Mouse (Mus musculus): Measurements from ENCODE around the gene 4930451I11Rik. TPM values are rescaled to one million over a fixed set of nuclear protein-coding genes. Genes with fewer than 3 reads are reported as not detected.

4930451I11Rik gene
- total and polyA plus RNA-seq, 3 experiments, result not detected

GRCm38 (mm10) chr7:126803181-126803580 lies 28.3 kb downstream of the 4930451I11Rik start:
- H3K27me3 ChIP-seq (replicated peaks), result no peaks in the 10 kb centered on the region
- H3K36me3 ChIP-seq (replicated peaks in 1 of 2; ENCODE audit: control insufficient read depth in 1 of 2, insufficient read depth in 1 of 2, low read length in 1 of 2), result peaks cover 0 to 4% of the 10 kb centered on the region in 2 experiments
- no peak overlapping the region for H3K4me3 ChIP-seq (replicated peaks in 1 of 3; ENCODE audit: low read depth in 2 of 3, low read length in 2 of 3, poor library complexity in 1 of 3)
- H3K9me3 ChIP-seq (replicated peaks; ENCODE audit: low read length), result no peaks in the 10 kb centered on the region
- no peak overlapping the region for H3K4me2 ChIP-seq (ENCODE audit: insufficient read depth, low read depth, poor library complexity, severe bottlenecking)
- no peak overlapping the region for H3K9ac ChIP-seq (ENCODE audit: insufficient read depth, low read depth)
- dilution Hi-C loops (cut with MboI; ENCODE audit: extremely low pct_ligation_motif_present, extremely low pct_unique_long_range_greater_than_20kb, low sequenced_read_pairs) (no loop called here), in situ Hi-C loops (cut with MboI; ENCODE audit: low pct_ligation_motif_present, low pct_unique_long_range_greater_than_20kb, low sequenced_read_pairs) (no loop called here)
- H3K27ac ChIP-seq (ENCODE audit: insufficient read depth, low read depth), result no peak overlapping the region
- DNase-seq (ENCODE audit: extremely low read depth), result no peak
- TF ChIP-seq EP300 (IDR thresholded peaks at IDR 0.05; ENCODE audit: low read length) (no peak), UBTF (IDR thresholded peaks at IDR 0.05; ENCODE audit: low read depth, low read length) (no peak), MXI1 (IDR thresholded peaks at IDR 0.05; ENCODE audit: low read depth, low read length) (no peak), NRF1 (IDR thresholded peaks at IDR 0.05; ENCODE audit: low read depth, low read length) (no peak), POLR2A (IDR thresholded peaks at IDR 0.05; ENCODE audit: low read depth, low read length) (no peak)
- peaks cover 7% of the 10 kb centered on the region for H3K79me2 ChIP-seq (replicated peaks; ENCODE audit: control insufficient read depth, extremely low read depth, insufficient read depth, poor library complexity, severe bottlenecking)
- peaks cover 0 to 16% of the 10 kb centered on the region in 2 experiments; a peak in 2 of 4 replicates for H3K4me1 ChIP-seq (ENCODE audit: control insufficient read depth in 1 of 2, insufficient read depth in 2 of 2)

GRCm38 (mm10) chr7:126802134-126802889 lies 29.1 kb downstream of the 4930451I11Rik start:
- Histone ChIP-seq H3K4me1 (ENCODE audit: control insufficient read depth in 1 of 2, insufficient read depth in 2 of 2) (peaks cover 0 to 9% of the 10 kb centered on the region in 2 experiments; a peak in 2 of 4 replicates), H3K4me3 (replicated peaks in 1 of 3; ENCODE audit: low read depth in 2 of 3, low read length in 2 of 3, poor library complexity in 1 of 3) (no peak overlapping the region), H3K27ac (ENCODE audit: insufficient read depth, low read depth) (no peak overlapping the region), H3K36me3 (replicated peaks in 1 of 2; ENCODE audit: control insufficient read depth in 1 of 2, insufficient read depth in 1 of 2, low read length in 1 of 2) (peaks cover 3 to 9% of the 10 kb centered on the region in 2 experiments), H3K9ac (ENCODE audit: insufficient read depth, low read depth) (no peak overlapping the region), H3K27me3 (replicated peaks) (no peaks in the 10 kb centered on the region), H3K79me2 (replicated peaks; ENCODE audit: control insufficient read depth, extremely low read depth, insufficient read depth, poor library complexity, severe bottlenecking) (peaks cover 16% of the 10 kb centered on the region), H3K9me3 (replicated peaks; ENCODE audit: low read length) (no peaks in the 10 kb centered on the region), H3K4me2 (ENCODE audit: insufficient read depth, low read depth, poor library complexity, severe bottlenecking) (no peak overlapping the region)
- TF ChIP-seq TCF12 (IDR thresholded peaks at IDR 0.05; ENCODE audit: low read depth, low read length), result no peak
- no peak for TF ChIP-seq USF1 (IDR thresholded peaks at IDR 0.05; ENCODE audit: low read depth, low read length)
- no peak for TF ChIP-seq GABPA (IDR thresholded peaks at IDR 0.05; ENCODE audit: insufficient replicate concordance, low read depth, low read length)
- no peak for TF ChIP-seq NRF1 (IDR thresholded peaks at IDR 0.05; ENCODE audit: low read depth, low read length)
- TF ChIP-seq MYC (IDR thresholded peaks at IDR 0.05; ENCODE audit: low read depth, low read length), result no peak
- no peak for TF ChIP-seq IRF4 (IDR thresholded peaks at IDR 0.05; ENCODE audit: low read depth, low read length)
- no peak for TF ChIP-seq CHD1 (IDR thresholded peaks at IDR 0.05; ENCODE audit: low read depth, low read length)
- no peak for DNase-seq (ENCODE audit: extremely low read depth)
- in situ Hi-C loops (cut with MboI; ENCODE audit: low pct_ligation_motif_present, low pct_unique_long_range_greater_than_20kb, low sequenced_read_pairs), result no loop called here
- dilution Hi-C loops (cut with MboI; ENCODE audit: extremely low pct_ligation_motif_present, extremely low pct_unique_long_range_greater_than_20kb, low sequenced_read_pairs), result no loop called here

- Histone ChIP-seq H3K4me3 (replicated peaks in 1 of 3; ENCODE audit: low read depth in 2 of 3, low read length in 2 of 3, poor library complexity in 1 of 3) (no peak overlapping the region), H3K4me2 (ENCODE audit: insufficient read depth, low read depth, poor library complexity, severe bottlenecking) (no peak overlapping the region), H3K4me1 (ENCODE audit: control insufficient read depth in 1 of 2, insufficient read depth in 2 of 2) (peaks cover 3 to 22% of the 10 kb centered on the region in 2 experiments; a peak in 3 of 4 replicates), H3K9ac (ENCODE audit: insufficient read depth, low read depth) (no peak overlapping the region), H3K36me3 (replicated peaks in 1 of 2; ENCODE audit: control insufficient read depth in 1 of 2, insufficient read depth in 1 of 2, low read length in 1 of 2) (peaks cover 15 to 22% of the 10 kb centered on the region in 2 experiments), H3K27ac (ENCODE audit: insufficient read depth, low read depth) (no peak overlapping the region), H3K79me2 (replicated peaks; ENCODE audit: control insufficient read depth, extremely low read depth, insufficient read depth, poor library complexity, severe bottlenecking) (peaks cover 24% of the 10 kb centered on the region), H3K9me3 (replicated peaks; ENCODE audit: low read length) (no peaks in the 10 kb centered on the region), H3K27me3 (replicated peaks) (no peaks in the 10 kb centered on the region)
- in situ Hi-C loops (cut with MboI; ENCODE audit: low pct_ligation_motif_present, low pct_unique_long_range_greater_than_20kb, low sequenced_read_pairs), result no loop called here
- dilution Hi-C loops (cut with MboI; ENCODE audit: extremely low pct_ligation_motif_present, extremely low pct_unique_long_range_greater_than_20kb, low sequenced_read_pairs), result no loop called here
- DNase-seq (ENCODE audit: extremely low read depth), result no peak
- no peak for TF ChIP-seq USF1 (IDR thresholded peaks at IDR 0.05; ENCODE audit: low read depth, low read length)
- no peak for TF ChIP-seq CHD1 (IDR thresholded peaks at IDR 0.05; ENCODE audit: low read depth, low read length)
- no peak for TF ChIP-seq MAZ (IDR thresholded peaks at IDR 0.05; ENCODE audit: low read depth, low read length)
- no peak for TF ChIP-seq MXI1 (IDR thresholded peaks at IDR 0.05; ENCODE audit: low read depth, low read length)
- peak; percentile 59; the same call in 1 of the 2 replicates for TF ChIP-seq ZKSCAN1 (IDR thresholded peaks at IDR 0.05; ENCODE audit: borderline replicate concordance, low read depth, low read length)
These were observed 30.4 kb downstream of the 4930451I11Rik start for GRCm38 (mm10) chr7:126801057-126801422.

Measured in CH12.LX (cell line).